Mouse (Mus musculus): ENCODE measurements around the gene Msi2. TPM values are rescaled to one million over a fixed set of nuclear protein-coding genes. Genes with fewer than 3 reads are reported as not detected.

Msi2 gene
- polyA plus RNA-seq, 1 experiment from 2014 or later: 25.3 TPM

DNA sequence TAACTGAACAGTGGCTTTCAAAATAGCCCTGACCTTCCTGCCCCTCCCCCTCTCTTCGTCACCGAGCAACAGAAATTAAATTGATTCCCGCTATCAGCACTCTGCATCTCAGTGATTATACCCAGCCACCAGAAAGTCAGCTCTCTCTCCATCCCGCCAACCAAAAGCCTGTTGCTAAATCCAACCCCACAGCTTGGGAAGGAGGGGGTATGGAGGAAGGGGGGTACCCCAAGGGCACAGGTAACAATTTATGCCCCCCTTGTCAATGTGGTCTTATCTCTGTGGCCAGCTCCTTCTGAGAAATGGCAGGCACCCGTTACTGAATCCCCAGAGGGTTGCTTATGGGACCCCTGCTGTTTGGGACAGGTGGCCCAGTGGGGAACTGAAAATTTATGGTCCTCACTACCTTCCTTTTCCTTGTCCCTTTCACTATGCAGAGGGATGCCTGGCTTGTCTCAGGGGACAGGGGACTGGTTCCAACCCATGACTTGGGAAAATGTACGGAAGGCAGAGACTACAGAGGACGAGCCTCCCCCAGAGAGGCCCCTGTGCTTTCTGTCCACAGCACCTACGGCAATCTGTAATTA is 163.0 kb downstream of the Msi2 start:
- peaks cover 98% of the 10 kb centered on the region for H3K4me1 ChIP-seq
- no peaks in the 10 kb centered on the region for H3K36me3 ChIP-seq
- H3K4me3 ChIP-seq: no peak overlapping the region
- no peaks in the 10 kb centered on the region for H3K27me3 ChIP-seq (ENCODE audit: low read depth, poor library complexity, severe bottlenecking)
- DNase-seq (ENCODE audit: low spot score): no peak
- H3K9me3 ChIP-seq (replicated peaks): no peaks in the 10 kb centered on the region
- H3K27ac ChIP-seq (replicated peaks): peak overlapping the region; percentile 67
- 74% methylated on average over 8 of the region's 8 CpGs for WGBS

DNA sequence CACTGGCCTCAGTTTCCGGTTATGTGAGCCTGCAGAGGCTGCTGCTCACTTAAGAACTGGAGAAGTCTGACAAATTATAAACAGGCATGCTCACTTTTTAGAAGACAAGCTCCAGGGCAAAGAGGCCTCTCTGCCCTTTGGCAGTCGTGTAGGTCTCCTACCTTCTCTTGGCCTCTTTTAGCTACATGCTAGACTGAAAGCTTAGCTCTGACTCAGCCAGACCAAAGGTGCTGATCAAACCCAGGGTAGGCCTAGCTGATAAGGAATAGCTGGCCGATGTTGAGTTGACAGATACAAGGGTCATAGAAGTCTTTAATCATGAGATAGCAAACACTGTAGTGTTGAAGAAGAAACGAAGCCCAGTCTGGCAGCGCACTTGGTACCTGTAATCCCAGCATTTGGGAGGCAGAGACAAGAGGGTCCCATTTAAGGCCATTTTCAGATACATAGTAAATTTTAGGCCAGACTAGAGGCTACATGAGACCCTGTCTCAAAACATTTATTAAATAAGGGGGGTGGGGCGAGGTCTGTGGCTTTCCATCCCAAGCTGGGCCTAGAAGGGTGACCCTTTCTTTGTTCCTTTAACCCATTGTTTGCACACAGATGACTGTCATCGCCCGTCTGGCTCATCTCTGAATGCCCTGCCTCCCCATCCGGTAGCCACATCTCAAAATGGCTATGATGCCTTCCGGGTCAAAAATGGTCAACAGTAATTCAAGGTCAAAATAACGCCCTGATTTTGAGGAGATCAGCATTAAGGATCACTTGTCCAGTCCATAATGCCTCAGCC is 164.6 kb downstream of the Msi2 start:
- 64% methylated on average over 11 of the region's 11 CpGs for WGBS
- Histone ChIP-seq H3K9me3 (replicated peaks) (no peaks in the 10 kb centered on the region), H3K27ac (replicated peaks) (peak overlapping the region; percentile 67), H3K36me3 (no peaks in the 10 kb centered on the region), H3K4me3 (no peak overlapping the region), H3K4me1 (peaks cover 98% of the 10 kb centered on the region), H3K27me3 (ENCODE audit: low read depth, poor library complexity, severe bottlenecking) (no peaks in the 10 kb centered on the region)
- DNase-seq (ENCODE audit: low spot score): no peak

DNA sequence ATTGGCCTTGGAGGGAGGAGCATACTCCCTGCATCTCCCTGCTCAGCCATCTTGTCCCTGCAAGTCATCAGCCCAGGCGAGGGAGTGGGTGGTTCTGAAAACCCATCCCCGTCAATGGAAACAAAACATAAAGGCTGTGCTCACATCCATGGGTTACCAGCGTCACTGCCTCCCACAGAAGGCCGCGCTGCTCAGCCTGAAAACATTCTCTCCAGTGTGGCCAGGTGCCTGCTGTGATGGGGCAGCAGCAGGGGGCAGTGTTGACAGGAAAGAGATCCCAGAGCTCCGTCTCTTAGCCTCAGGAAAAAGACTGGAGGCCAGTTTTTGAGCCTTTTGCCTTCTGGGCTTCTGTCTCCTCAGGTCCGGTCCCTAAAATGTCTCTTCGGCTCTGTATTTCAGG is 165.3 kb downstream of the Msi2 start:
- peaks cover 98% of the 10 kb centered on the region for H3K4me1 ChIP-seq
- 18% methylated on average over 8 of the region's 8 CpGs for WGBS
- peak; percentile 60 for DNase-seq (ENCODE audit: low spot score)

GRCm38 (mm10) chr11:88552385-88552784 is 165.9 kb downstream of the Msi2 start:
- 65% methylated on average over 6 of the region's 6 CpGs for WGBS
- no peak for DNase-seq (ENCODE audit: low spot score)
- Histone ChIP-seq H3K4me3 (no peak overlapping the region), H3K9me3 (replicated peaks) (no peaks in the 10 kb centered on the region), H3K27ac (replicated peaks) (peak overlapping the region; percentile 67), H3K36me3 (no peaks in the 10 kb centered on the region), H3K4me1 (peaks cover 98% of the 10 kb centered on the region), H3K27me3 (ENCODE audit: low read depth, poor library complexity, severe bottlenecking) (no peaks in the 10 kb centered on the region)

More for the DNA sequence above, 165.3 kb downstream of the Msi2 start:
- Histone ChIP-seq H3K36me3 (no peaks in the 10 kb centered on the region), H3K4me3 (no peak overlapping the region), H3K27me3 (ENCODE audit: low read depth, poor library complexity, severe bottlenecking) (no peaks in the 10 kb centered on the region), H3K9me3 (replicated peaks) (no peaks in the 10 kb centered on the region), H3K27ac (replicated peaks) (peak overlapping the region; percentile 67)

DNA sequence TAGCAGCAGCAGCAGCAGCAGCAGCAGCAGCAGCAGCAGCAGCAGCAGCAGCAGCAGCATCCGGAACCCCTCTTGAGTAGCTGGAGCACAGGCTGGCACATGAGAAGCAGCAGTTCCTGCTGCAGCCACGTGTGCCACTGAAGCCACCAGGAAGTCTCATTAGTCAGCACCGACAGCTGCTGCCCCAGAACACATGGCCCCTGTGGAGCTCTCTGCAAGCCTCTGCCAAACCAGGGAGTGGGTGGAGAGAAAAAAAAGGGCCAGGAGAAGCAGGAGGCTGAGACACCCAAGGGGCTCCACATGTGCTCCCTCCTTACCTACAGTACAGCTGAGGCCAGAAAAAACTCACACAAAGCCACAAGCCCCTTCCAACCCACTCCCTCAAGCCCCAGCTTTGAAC is 167.3 kb downstream of the Msi2 start:
- 21% methylated on average over 3 of the region's 3 CpGs for WGBS
- Histone ChIP-seq H3K9me3 (replicated peaks) (no peaks in the 10 kb centered on the region), H3K4me3 (no peak overlapping the region), H3K36me3 (no peaks in the 10 kb centered on the region), H3K27me3 (ENCODE audit: low read depth, poor library complexity, severe bottlenecking) (no peaks in the 10 kb centered on the region), H3K4me1 (peaks cover 94% of the 10 kb centered on the region), H3K27ac (replicated peaks) (peak overlapping the region; percentile 67)
- no peak for DNase-seq (ENCODE audit: low spot score)

- peaks cover 87% of the 10 kb centered on the region for H3K4me1 ChIP-seq
- no peaks in the 10 kb centered on the region for H3K36me3 ChIP-seq
- DNase-seq (ENCODE audit: low spot score): no peak
- 52% methylated on average over 6 of the region's 6 CpGs for WGBS
- no peaks in the 10 kb centered on the region for H3K27me3 ChIP-seq (ENCODE audit: low read depth, poor library complexity, severe bottlenecking)
- peak overlapping the region; percentile 67 for H3K27ac ChIP-seq (replicated peaks)
- H3K9me3 ChIP-seq (replicated peaks): no peaks in the 10 kb centered on the region
- no peak overlapping the region for H3K4me3 ChIP-seq
These were observed 168.0 kb downstream of the Msi2 start for GRCm38 (mm10) chr11:88550083-88550907.

DNA sequence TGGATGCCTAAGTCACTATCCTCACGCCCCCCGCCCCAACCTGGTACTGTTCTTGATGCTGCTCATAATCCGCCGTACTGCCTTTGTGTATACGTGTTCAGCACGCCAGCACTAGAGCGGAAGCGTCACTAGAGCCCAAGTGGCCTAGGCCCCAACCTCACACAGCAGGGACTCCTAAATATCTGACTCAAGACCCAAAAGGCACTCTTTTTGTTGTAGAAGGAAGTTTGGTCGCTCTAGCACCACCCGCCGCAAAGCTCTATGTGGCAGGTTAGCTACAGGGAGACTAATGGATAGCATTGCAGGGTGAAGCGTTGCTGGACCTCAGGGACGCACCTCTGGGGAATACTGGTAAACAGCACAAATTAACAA is 168.8 kb downstream of the Msi2 start:
- H3K9me3 ChIP-seq (replicated peaks): no peaks in the 10 kb centered on the region
- WGBS: 79% methylated on average over 13 of the region's 13 CpGs
- no peak overlapping the region for H3K4me3 ChIP-seq
- no peaks in the 10 kb centered on the region for H3K36me3 ChIP-seq
- H3K27me3 ChIP-seq (ENCODE audit: low read depth, poor library complexity, severe bottlenecking): no peaks in the 10 kb centered on the region
- H3K4me1 ChIP-seq: peaks cover 79% of the 10 kb centered on the region
- DNase-seq (ENCODE audit: low spot score): no peak
- peak overlapping the region; percentile 67 for H3K27ac ChIP-seq (replicated peaks)

- peak overlapping the region; percentile 67 for H3K27ac ChIP-seq (replicated peaks)
- 77% methylated on average over 6 of the region's 6 CpGs for WGBS
- no peak for DNase-seq (ENCODE audit: low spot score)
- H3K27me3 ChIP-seq (ENCODE audit: low read depth, poor library complexity, severe bottlenecking): no peaks in the 10 kb centered on the region
- no peaks in the 10 kb centered on the region for H3K9me3 ChIP-seq (replicated peaks)
- peaks cover 79% of the 10 kb centered on the region for H3K4me1 ChIP-seq
- no peak overlapping the region for H3K4me3 ChIP-seq
- no peaks in the 10 kb centered on the region for H3K36me3 ChIP-seq
These were observed 169.3 kb downstream of the Msi2 start for GRCm38 (mm10) chr11:88548832-88549528.

- Histone ChIP-seq H3K27ac (replicated peaks) (peak overlapping the region; percentile 67), H3K9me3 (replicated peaks) (no peaks in the 10 kb centered on the region), H3K4me3 (no peak overlapping the region), H3K27me3 (ENCODE audit: low read depth, poor library complexity, severe bottlenecking) (no peaks in the 10 kb centered on the region), H3K36me3 (peaks cover 1% of the 10 kb centered on the region; the same call in 1 of the 2 replicates), H3K4me1 (peaks cover 79% of the 10 kb centered on the region)
- 85% methylated on average over 7 of the region's 7 CpGs for WGBS
- DNase-seq (ENCODE audit: low spot score): no peak
These were observed 169.9 kb downstream of the Msi2 start for GRCm38 (mm10) chr11:88548423-88548822.

GRCm38 (mm10) chr11:88543771-88544170 is 174.5 kb downstream of the Msi2 start:
- H3K27ac ChIP-seq (replicated peaks): no peak overlapping the region
- H3K4me3 ChIP-seq: no peak overlapping the region
- no peaks in the 10 kb centered on the region for H3K9me3 ChIP-seq (replicated peaks)
- no peak for DNase-seq (ENCODE audit: low spot score)
- H3K36me3 ChIP-seq: peaks cover 17% of the 10 kb centered on the region
- 86% methylated on average over 6 of the region's 6 CpGs for WGBS
- H3K4me1 ChIP-seq: peaks cover 79% of the 10 kb centered on the region
- no peaks in the 10 kb centered on the region for H3K27me3 ChIP-seq (ENCODE audit: low read depth, poor library complexity, severe bottlenecking)

DNA sequence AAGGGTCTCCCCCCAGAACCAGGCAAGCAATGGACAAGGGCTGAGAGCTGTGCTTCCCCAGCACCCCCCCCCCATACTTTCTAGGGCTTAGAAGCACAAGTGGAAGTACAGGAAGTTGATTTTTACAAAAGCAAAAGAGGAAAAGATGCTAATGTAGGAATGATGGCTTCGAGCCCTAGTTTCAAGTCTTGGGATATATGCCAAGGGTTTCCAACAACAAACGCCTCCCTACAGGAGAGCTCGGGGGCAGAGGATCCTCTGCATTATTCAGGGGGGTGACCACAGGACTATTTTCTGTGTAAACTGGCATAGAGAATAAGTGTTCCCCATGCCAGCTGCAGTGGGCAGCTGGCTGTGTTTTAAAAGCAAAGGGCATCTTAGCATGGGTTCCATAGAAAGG is 175.5 kb downstream of the Msi2 start:
- Histone ChIP-seq H3K9me3 (replicated peaks) (no peaks in the 10 kb centered on the region), H3K27ac (replicated peaks) (peak overlapping the region; percentile 24; the same call in 1 of the 2 replicates), H3K27me3 (ENCODE audit: low read depth, poor library complexity, severe bottlenecking) (no peaks in the 10 kb centered on the region), H3K4me1 (peaks cover 79% of the 10 kb centered on the region), H3K36me3 (peaks cover 17% of the 10 kb centered on the region), H3K4me3 (no peak overlapping the region)
- DNase-seq (ENCODE audit: low spot score): no peak
- 92% methylated on average over 3 of the region's 3 CpGs for WGBS
